Mouse (Mus musculus): ENCODE measurements around the gene Ripply2. TPM values are rescaled to one million over a fixed set of nuclear protein-coding genes. Genes with fewer than 3 reads are reported as not detected.

Ripply2 gene
- polyA plus RNA-seq, 1 experiment from 2014 or later, result 0.50 TPM

GRCm38 (mm10) chr9:86991758-86992157, 23.6 kb upstream of the Ripply2 start:
- Histone ChIP-seq H3K4me2 (no peak overlapping the region), H3K36me3 (no peaks in the 10 kb centered on the region), H3K9ac (no peak overlapping the region), H3K4me1 (no peaks in the 10 kb centered on the region), H3K4me3 (replicated peaks) (no peak overlapping the region), H3K27me3 (replicated peaks) (no peaks in the 10 kb centered on the region), H3K27ac (no peak overlapping the region), H3K9me3 (no peaks in the 10 kb centered on the region)
- WGBS, result 63% methylated on average over 8 of the region's 8 CpGs
- ATAC-seq (ENCODE audit: insufficient read depth, low FRiP score, low read depth), result no peak

GRCm38 (mm10) chr9:86997046-86997691, 18.2 kb upstream of the Ripply2 start:
- no peak overlapping the region for H3K4me2 ChIP-seq
- no peaks in the 10 kb centered on the region for H3K27me3 ChIP-seq (replicated peaks)
- H3K36me3 ChIP-seq, result no peaks in the 10 kb centered on the region
- no peak overlapping the region for H3K9ac ChIP-seq
- 64% methylated on average over 3 of the region's 3 CpGs for WGBS
- H3K4me1 ChIP-seq, result no peaks in the 10 kb centered on the region
- no peak overlapping the region for H3K27ac ChIP-seq
- no peaks in the 10 kb centered on the region for H3K9me3 ChIP-seq
- H3K4me3 ChIP-seq (replicated peaks), result no peak overlapping the region
- ATAC-seq (ENCODE audit: insufficient read depth, low FRiP score, low read depth), result no peak

- no peaks in the 10 kb centered on the region for H3K4me1 ChIP-seq
- H3K4me2 ChIP-seq, result no peak overlapping the region
- WGBS, result 48% methylated on average over 2 of the region's 2 CpGs
- ATAC-seq (ENCODE audit: insufficient read depth, low FRiP score, low read depth), result no peak
- H3K27me3 ChIP-seq (replicated peaks), result no peaks in the 10 kb centered on the region
- no peaks in the 10 kb centered on the region for H3K36me3 ChIP-seq
- no peak overlapping the region for H3K4me3 ChIP-seq (replicated peaks)
- H3K9me3 ChIP-seq, result no peaks in the 10 kb centered on the region
- H3K9ac ChIP-seq, result no peak overlapping the region
- H3K27ac ChIP-seq, result no peak overlapping the region
Observed at GRCm38 (mm10) chr9:86999956-87000582, 15.3 kb upstream of the Ripply2 start.

GRCm38 (mm10) chr9:87004701-87005434, 10.5 kb upstream of the Ripply2 start:
- Histone ChIP-seq H3K27ac (no peak overlapping the region), H3K27me3 (replicated peaks) (no peaks in the 10 kb centered on the region), H3K4me2 (no peak overlapping the region), H3K4me3 (replicated peaks) (no peak overlapping the region), H3K9me3 (no peaks in the 10 kb centered on the region), H3K36me3 (no peaks in the 10 kb centered on the region), H3K4me1 (no peaks in the 10 kb centered on the region), H3K9ac (no peak overlapping the region)
- ATAC-seq (ENCODE audit: insufficient read depth, low FRiP score, low read depth), result no peak
- 68% methylated on average over 6 of the region's 6 CpGs for WGBS

- Histone ChIP-seq H3K4me1 (no peaks in the 10 kb centered on the region), H3K27ac (no peak overlapping the region), H3K9me3 (no peaks in the 10 kb centered on the region), H3K27me3 (replicated peaks) (no peaks in the 10 kb centered on the region), H3K4me2 (no peak overlapping the region), H3K4me3 (replicated peaks) (no peak overlapping the region), H3K36me3 (no peaks in the 10 kb centered on the region), H3K9ac (no peak overlapping the region)
- WGBS, result 35% methylated on average over 5 of the region's 5 CpGs
- ATAC-seq (ENCODE audit: insufficient read depth, low FRiP score, low read depth), result no peak
Observed at GRCm38 (mm10) chr9:87005435-87005779, 9.9 kb upstream of the Ripply2 start.

- Histone ChIP-seq H3K4me1 (no peaks in the 10 kb centered on the region), H3K9me3 (no peaks in the 10 kb centered on the region), H3K4me3 (replicated peaks) (no peak overlapping the region), H3K4me2 (no peak overlapping the region), H3K36me3 (no peaks in the 10 kb centered on the region), H3K27me3 (replicated peaks) (0 out of 2 replicates have a peak, but pooled peaks cover 5% of the 10 kb centered on the region), H3K9ac (no peak overlapping the region), H3K27ac (no peak overlapping the region)
- 54% methylated on average over 6 of the region's 6 CpGs for WGBS
- ATAC-seq (ENCODE audit: insufficient read depth, low FRiP score, low read depth), result no peak
Observed at GRCm38 (mm10) chr9:87008507-87008906, 6.8 kb upstream of the Ripply2 start.

GRCm38 (mm10) chr9:87008919-87009318, 6.4 kb upstream of the Ripply2 start:
- no peaks in the 10 kb centered on the region for H3K9me3 ChIP-seq
- H3K4me2 ChIP-seq, result no peak overlapping the region
- no peak overlapping the region for H3K27ac ChIP-seq
- no peak overlapping the region for H3K4me3 ChIP-seq (replicated peaks)
- no peaks in the 10 kb centered on the region for H3K36me3 ChIP-seq
- H3K9ac ChIP-seq, result no peak overlapping the region
- 84% methylated on average over 1 of the region's 1 CpGs for WGBS
- ATAC-seq (ENCODE audit: insufficient read depth, low FRiP score, low read depth), result no peak
- H3K27me3 ChIP-seq (replicated peaks), result 0 out of 2 replicates have a peak, but pooled peaks cover 6% of the 10 kb centered on the region
- no peaks in the 10 kb centered on the region for H3K4me1 ChIP-seq

GRCm38 (mm10) chr9:87015938-87016294, 579 bp downstream of the Ripply2 start:
- Histone ChIP-seq H3K27me3 (replicated peaks) (peaks cover 31% of the 10 kb centered on the region), H3K4me1 (0 out of 2 replicates have a peak, but pooled peaks cover 3% of the 10 kb centered on the region), H3K9ac (no peak overlapping the region), H3K9me3 (no peaks in the 10 kb centered on the region), H3K4me2 (peak overlapping the region; percentile 78), H3K4me3 (replicated peaks) (peak overlapping the region; percentile 39), H3K36me3 (no peaks in the 10 kb centered on the region), H3K27ac (no peak overlapping the region)
- 0 out of 2 replicates have a peak, but pooled peaks have one; percentile 7 for ATAC-seq (ENCODE audit: insufficient read depth, low FRiP score, low read depth)
- WGBS, result 5% methylated on average over 10 of the region's 10 CpGs

DNA sequence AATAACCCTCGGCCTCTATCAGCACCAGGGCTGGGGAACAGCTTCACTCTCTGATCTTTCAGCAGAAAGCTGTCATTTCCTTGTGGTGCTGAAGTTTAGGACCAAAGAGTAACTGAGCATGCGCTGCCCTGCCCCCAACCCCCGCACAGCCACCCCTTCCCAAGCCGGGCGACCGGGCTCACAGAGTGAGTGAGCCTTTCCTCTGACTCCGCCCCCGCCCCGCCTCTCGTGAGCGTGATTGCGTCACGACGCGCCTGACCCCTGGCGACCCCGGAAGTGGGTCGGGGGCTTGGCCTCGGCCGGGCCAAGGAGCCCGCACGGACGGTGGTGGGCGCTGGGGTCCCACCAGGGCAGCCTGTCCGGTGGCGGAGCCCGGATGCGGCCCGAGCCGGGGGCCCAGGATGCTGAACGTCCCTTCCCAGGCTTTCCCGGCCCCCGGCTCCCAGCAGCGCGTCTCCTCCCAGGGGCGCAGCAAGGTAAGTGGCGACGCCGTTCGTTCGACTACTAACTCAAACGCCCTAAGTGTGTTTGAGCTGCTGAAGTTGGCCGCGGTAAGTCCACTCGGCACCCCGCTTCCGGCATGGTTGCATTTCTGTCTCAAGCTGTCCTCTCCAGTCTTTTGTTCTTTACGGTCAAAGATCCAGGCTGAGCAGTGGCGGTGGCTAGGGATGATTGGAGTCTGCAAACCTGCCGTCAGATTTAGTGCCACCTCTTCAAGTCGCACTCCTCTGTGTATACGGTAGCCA, 6.6 kb downstream of the Ripply2 start, which contains the start of gene Cyb5r4:
TSS of gene Cyb5r4 (plus strand) at position 237 of the 746 bp plus-strand sequence.
- Histone ChIP-seq H3K4me3 (replicated peaks) (peak within 1 kb of the TSS; percentile 88), H3K27ac (peak within 1 kb of the TSS; percentile 78), H3K27me3 (replicated peaks) (no peaks in the 10 kb centered on the region; the same call in 1 of the 2 replicates), H3K4me1 (0 out of 2 replicates have a peak, but pooled peaks cover 4% of the 10 kb centered on the region), H3K36me3 (no peaks in the 10 kb centered on the region), H3K9me3 (no peaks in the 10 kb centered on the region), H3K4me2 (peak within 1 kb of the TSS; percentile 55), H3K9ac (peak within 1 kb of the TSS; percentile 67)
- under 1% methylated on average over 52 of the region's 52 CpGs for WGBS
- peak; percentile 100 for ATAC-seq (ENCODE audit: insufficient read depth, low FRiP score, low read depth)

DNA sequence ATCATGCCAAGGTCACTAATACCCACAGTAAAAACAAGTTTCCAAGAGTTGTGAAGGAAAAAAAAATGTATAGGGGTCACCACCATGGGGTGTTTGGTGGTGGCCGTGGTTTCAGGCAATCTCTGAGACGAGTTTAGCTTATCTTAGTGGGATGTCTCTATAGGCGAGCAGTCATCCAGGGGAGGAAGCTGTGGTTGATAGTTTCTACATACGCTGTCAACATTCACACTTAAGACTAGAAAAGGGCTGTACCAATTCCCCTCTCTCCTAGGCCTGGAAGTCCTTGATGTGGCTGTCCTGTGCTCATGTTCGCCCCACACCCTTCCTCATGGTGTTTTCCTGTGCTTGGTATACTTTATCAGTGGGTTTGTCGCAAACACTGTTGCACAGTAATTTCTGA, 10.4 kb downstream of the Ripply2 start:
- Histone ChIP-seq H3K27ac (no peak overlapping the region), H3K4me1 (0 out of 2 replicates have a peak, but pooled peaks cover 4% of the 10 kb centered on the region), H3K27me3 (replicated peaks) (no peaks in the 10 kb centered on the region), H3K36me3 (no peaks in the 10 kb centered on the region), H3K4me3 (replicated peaks) (no peak overlapping the region), H3K4me2 (no peak overlapping the region), H3K9me3 (no peaks in the 10 kb centered on the region), H3K9ac (no peak overlapping the region)
- no peak for ATAC-seq (ENCODE audit: insufficient read depth, low FRiP score, low read depth)
- 69% methylated on average over 6 of the region's 6 CpGs for whole genome bisulfite sequencing

GRCm38 (mm10) chr9:87027423-87028084, 12.2 kb downstream of the Ripply2 start:
- Histone ChIP-seq H3K4me1 (0 out of 2 replicates have a peak, but pooled peaks cover 4% of the 10 kb centered on the region), H3K27ac (no peak overlapping the region), H3K9ac (no peak overlapping the region), H3K4me3 (replicated peaks) (no peak overlapping the region), H3K9me3 (no peaks in the 10 kb centered on the region), H3K4me2 (no peak overlapping the region), H3K36me3 (no peaks in the 10 kb centered on the region), H3K27me3 (replicated peaks) (no peaks in the 10 kb centered on the region)
- 0 out of 2 replicates have a peak, but pooled peaks have one; percentile 56 for ATAC-seq (ENCODE audit: insufficient read depth, low FRiP score, low read depth)
- 43% methylated on average over 8 of the region's 8 CpGs for WGBS

All from stomach, embryonic 15.5 days (tissue).